Mouse (Mus musculus) heart, embryonic 10.5 days (tissue): Measurements from ENCODE around the gene Arfgap2. TPM values are rescaled to one million over a fixed set of nuclear protein-coding genes. Genes with fewer than 3 reads are reported as not detected.
"Not testable (repeated sequence)": the region's sequence is repeated elsewhere in the genome, so short reads cannot be mapped to it uniquely, and the experiment has no call there.

Source experiments
- DNase-seq: peaks from one replicate; pipeline ENCODE4 v3.0.0-alpha.2; 2017; ENCODE audit warnings: low spot score
- H3K27ac ChIP-seq: fragments of 300-500 bp; sonication (generic); 2 replicates; pipeline ENCODE4 v1.5.1; 2016; ENCODE audit warnings: mild to moderate bottlenecking
- H3K27me3 ChIP-seq: fragments of 300-500 bp; sonication (generic); 2 replicates; pipeline ENCODE4 v1.6.1; 2016; ENCODE audit warnings: mild to moderate bottlenecking; ENCODE audit not compliant: poor library complexity, insufficient read depth, severe bottlenecking
- H3K36me3 ChIP-seq: fragments of 300-500 bp; sonication (generic); 2 replicates; pipeline ENCODE4 v1.6.1; 2016; ENCODE audit warnings: mild to moderate bottlenecking, moderate library complexity
- H3K4me1 ChIP-seq: fragments of 300-500 bp; sonication (generic); 2 replicates; pipeline ENCODE4 v1.6.1; 2016; ENCODE audit warnings: mild to moderate bottlenecking
- H3K4me3 ChIP-seq: fragments of 300-500 bp; sonication (generic); 2 replicates; pipeline ENCODE4 v1.5.1; 2016; ENCODE audit warnings: mild to moderate bottlenecking, moderate library complexity
- H3K9me3 ChIP-seq: fragments of 300-500 bp; sonication (generic); 2 replicates; pipeline ENCODE4 v1.6.1; 2016; ENCODE audit warnings: mild to moderate bottlenecking, moderate library complexity
- WGBS: fragments of 180-500 bp; shearing (Covaris S2); methylation state at CpG from one replicate; pipeline ENCODE4 v1.1.7; 2016; 5-methylcytosine and 5-hydroxymethylcytosine counted together
- polyA plus RNA-seq: library from polyadenylated mRNA; unstranded; fragments of >200 nt; fragmentation: Nextera tagmentation; extraction: Ambion mirVana; gene quantifications from 2 replicates; pipeline ENCODE4 v1.2.1, GENCODE M21; 2016

Gene Arfgap2
- polyA plus RNA-seq, result 82.3 and 85.7 TPM in 2 replicates

GRCm38 (mm10) chr2:91264711-91265681 lies at the start of gene Arfgap2:
Gene Arfgap2, plus strand, starts transcription at chr2:91264974.
- H3K9me3 ChIP-seq, result no peaks in the 10 kb centered on the region
- DNase-seq, result peak; percentile 99
- peaks cover 20% of the 10 kb centered on the region for H3K4me1 ChIP-seq
- H3K36me3 ChIP-seq, result peaks cover 67% of the 10 kb centered on the region
- 2% methylated on average over 72 of the region's 72 CpGs for WGBS
- peak within 1 kb of the TSS; percentile 97 for H3K27ac ChIP-seq
- no peaks in the 10 kb centered on the region for H3K27me3 ChIP-seq
- H3K4me3 ChIP-seq, result peak within 1 kb of the TSS; percentile 89

DNA sequence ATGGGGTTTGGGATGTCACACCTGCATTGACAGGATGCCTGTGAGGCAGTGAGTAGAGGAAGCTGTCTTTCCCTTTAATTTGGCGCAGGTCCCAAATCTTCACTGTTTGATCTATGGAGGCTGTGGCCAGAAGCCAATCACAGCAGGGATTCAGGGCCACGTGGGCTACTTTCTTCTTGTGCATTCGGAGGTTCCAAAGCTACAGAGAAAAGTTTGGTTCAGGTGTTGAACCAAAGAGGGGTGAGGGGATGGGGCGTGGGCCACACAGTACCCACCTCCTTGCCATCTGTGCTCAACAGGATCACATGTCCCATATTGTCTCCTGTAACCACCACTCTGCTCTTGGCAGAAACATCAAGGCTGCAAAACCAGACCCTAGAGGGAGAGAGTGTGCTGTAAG lies 47.7 kb upstream of the Arfgap2 start:
- H3K9me3 ChIP-seq, result no peaks in the 10 kb centered on the region
- H3K27me3 ChIP-seq, result no peaks in the 10 kb centered on the region
- H3K4me1 ChIP-seq, result no peaks in the 10 kb centered on the region
- H3K27ac ChIP-seq, result no peak overlapping the region
- WGBS, result 64% methylated on average over 4 of the region's 4 CpGs
- H3K36me3 ChIP-seq, result peaks cover 37% of the 10 kb centered on the region
- H3K4me3 ChIP-seq, result no peak overlapping the region
- no peak for DNase-seq

DNA sequence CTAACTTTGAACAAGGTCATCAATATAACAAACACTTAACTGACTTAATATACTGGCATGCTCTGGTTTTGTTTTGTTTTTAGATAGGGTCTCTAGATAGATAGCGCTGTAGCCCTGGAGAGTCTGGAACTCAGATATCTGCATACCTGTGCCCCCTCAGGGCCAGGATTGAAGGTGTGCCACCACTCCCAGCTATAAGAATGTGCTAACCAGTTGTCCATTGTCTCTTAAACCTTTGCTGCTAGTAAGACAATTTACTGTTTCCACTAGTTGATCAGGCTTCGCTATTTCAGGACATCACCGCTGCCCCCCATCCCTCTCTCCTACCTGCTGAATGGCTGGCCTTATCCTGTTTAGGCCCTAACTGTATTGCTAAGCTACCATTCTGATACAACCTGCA lies 44.3 kb upstream of the Arfgap2 start:
- H3K27ac ChIP-seq, result no peak overlapping the region
- no peaks in the 10 kb centered on the region for H3K4me1 ChIP-seq
- peaks cover 10% of the 10 kb centered on the region; the same call in 1 of the 2 replicates for H3K36me3 ChIP-seq
- 85% methylated on average over 3 of the region's 3 CpGs for WGBS
- H3K27me3 ChIP-seq, result no peaks in the 10 kb centered on the region
- no peak for DNase-seq
- H3K9me3 ChIP-seq, result no peaks in the 10 kb centered on the region
- H3K4me3 ChIP-seq, result no peak overlapping the region

- Histone ChIP-seq H3K9me3 (no peaks in the 10 kb centered on the region), H3K4me1 (no peaks in the 10 kb centered on the region), H3K36me3 (no peaks in the 10 kb centered on the region), H3K27ac (no peak overlapping the region), H3K4me3 (no peak overlapping the region), H3K27me3 (no peaks in the 10 kb centered on the region)
- DNase-seq, result peak; percentile 70
- 80% methylated on average over 2 of the region's 2 CpGs for WGBS
Observed at GRCm38 (mm10) chr2:91223614-91224013, 41.2 kb upstream of the Arfgap2 start.

GRCm38 (mm10) chr2:91229735-91230134 lies 35.0 kb upstream of the Arfgap2 start:
- no peak overlapping the region for H3K27ac ChIP-seq
- H3K27me3 ChIP-seq, result no peaks in the 10 kb centered on the region
- WGBS, result 80% methylated on average over 2 of the region's 2 CpGs
- H3K36me3 ChIP-seq, result no peaks in the 10 kb centered on the region; the same call in 1 of the 2 replicates
- H3K4me1 ChIP-seq, result no peaks in the 10 kb centered on the region
- no peaks in the 10 kb centered on the region for H3K9me3 ChIP-seq
- no peak overlapping the region for H3K4me3 ChIP-seq
- DNase-seq, result no peak

DNA sequence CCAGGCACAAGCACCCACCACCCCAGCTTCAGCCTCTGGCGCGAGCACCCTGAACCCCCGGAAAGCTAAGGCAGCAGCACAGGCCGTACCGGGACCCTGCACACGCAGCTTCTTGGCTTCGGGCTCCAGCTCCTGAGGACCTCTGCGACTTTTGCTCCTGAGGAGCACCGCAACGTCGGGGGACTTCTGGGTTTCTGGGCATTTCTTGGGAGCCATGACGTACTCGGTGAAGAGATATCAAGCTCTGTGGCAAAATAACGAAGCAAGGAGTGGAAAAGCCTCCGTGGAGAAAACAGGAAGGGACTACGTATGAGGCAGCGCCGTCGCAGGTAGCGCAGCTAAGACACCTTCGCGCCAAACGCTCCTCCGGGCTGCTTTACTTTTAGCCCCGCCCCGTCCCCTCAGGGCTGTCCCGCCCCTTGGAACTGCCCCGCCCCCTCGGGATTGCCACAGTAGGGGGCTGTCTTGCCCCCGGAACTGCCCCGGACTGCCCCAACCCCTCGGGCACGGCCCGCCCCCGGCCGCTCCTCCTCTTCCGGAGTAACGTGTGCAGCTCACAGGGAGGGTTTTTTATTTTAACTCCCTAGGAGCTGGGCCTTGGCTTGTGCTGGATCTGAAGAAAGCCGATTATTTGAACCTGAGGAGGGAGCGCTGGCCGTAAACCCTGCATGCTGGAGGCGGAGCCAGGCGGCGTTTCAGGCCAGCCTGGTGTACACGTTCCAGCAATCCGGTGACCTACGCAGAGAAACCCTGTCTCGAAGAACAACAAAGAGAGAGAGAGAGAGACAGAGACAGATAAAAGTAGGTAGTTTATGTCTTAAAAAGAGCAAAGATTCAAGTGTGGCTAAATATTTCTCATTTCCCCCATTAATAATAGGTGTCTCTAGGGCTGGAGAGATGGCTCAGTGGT lies 27.9 kb upstream of the Arfgap2 start, which contains the start of gene Ddb2:
Gene Ddb2 (minus strand): TSS at position 382 of the 910 bp plus-strand sequence.
- Histone ChIP-seq H3K36me3 (no peaks in the 10 kb centered on the region; the same call in 1 of the 2 replicates), H3K4me1 (peaks cover 11% of the 10 kb centered on the region), H3K4me3 (peak within 1 kb of the TSS; percentile 73), H3K9me3 (no peaks in the 10 kb centered on the region), H3K27ac (peak within 1 kb of the TSS; percentile 93), H3K27me3 (no peaks in the 10 kb centered on the region)
- WGBS, result under 1% methylated on average over 48 of the region's 48 CpGs
- DNase-seq, result peak; percentile 99

- H3K4me3 ChIP-seq, result peak overlapping the region; percentile 73
- whole genome bisulfite sequencing, result 21% methylated on average over 4 of the region's 4 CpGs
- not testable (repeated sequence) for H3K27me3 ChIP-seq, DNase-seq, H3K9me3 ChIP-seq, H3K36me3 ChIP-seq
- H3K4me1 ChIP-seq, result peaks cover 11% of the 10 kb centered on the region
- peak overlapping the region; percentile 93; the same call in 1 of the 2 replicates for H3K27ac ChIP-seq
Observed at GRCm38 (mm10) chr2:91237511-91238080, 27.2 kb upstream of the Arfgap2 start.

- Histone ChIP-seq H3K4me3 (no peak overlapping the region), H3K27ac (no peak overlapping the region), H3K27me3 (no peaks in the 10 kb centered on the region), H3K9me3 (no peaks in the 10 kb centered on the region), H3K36me3 (no peaks in the 10 kb centered on the region), H3K4me1 (peaks cover 4% of the 10 kb centered on the region; the same call in 1 of the 2 replicates)
- peak; percentile 27 for DNase-seq
- 78% methylated on average over 5 of the region's 5 CpGs for WGBS
Observed at GRCm38 (mm10) chr2:91242547-91242946, 22.2 kb upstream of the Arfgap2 start.

GRCm38 (mm10) chr2:91243416-91243815 lies 21.4 kb upstream of the Arfgap2 start:
- Histone ChIP-seq H3K36me3 (no peaks in the 10 kb centered on the region), H3K27me3 (no peaks in the 10 kb centered on the region), H3K4me3 (no peak overlapping the region), H3K9me3 (no peaks in the 10 kb centered on the region), H3K4me1 (peaks cover 4% of the 10 kb centered on the region; the same call in 1 of the 2 replicates), H3K27ac (peak overlapping the region; percentile 5; the same call in 1 of the 2 replicates)
- 59% methylated on average over 3 of the region's 3 CpGs for WGBS
- peak; percentile 50 for DNase-seq

GRCm38 (mm10) chr2:91244557-91245228 lies 20.1 kb upstream of the Arfgap2 start:
- Histone ChIP-seq H3K36me3 (no peaks in the 10 kb centered on the region), H3K27me3 (no peaks in the 10 kb centered on the region), H3K4me1 (peaks cover 4% of the 10 kb centered on the region; the same call in 1 of the 2 replicates), H3K9me3 (no peaks in the 10 kb centered on the region), H3K27ac (peak overlapping the region; percentile 52), H3K4me3 (no peak overlapping the region)
- DNase-seq, result no peak
- 67% methylated on average over 5 of the region's 5 CpGs for WGBS

GRCm38 (mm10) chr2:91248366-91248765 lies 16.4 kb upstream of the Arfgap2 start:
- 77% methylated on average over 4 of the region's 4 CpGs for WGBS
- Histone ChIP-seq H3K27ac (no peak overlapping the region), H3K36me3 (no peaks in the 10 kb centered on the region), H3K4me3 (no peak overlapping the region), H3K4me1 (peaks cover 16% of the 10 kb centered on the region; the same call in 1 of the 2 replicates), H3K9me3 (no peaks in the 10 kb centered on the region), H3K27me3 (peaks cover 6% of the 10 kb centered on the region; the same call in 1 of the 2 replicates)
- DNase-seq, result peak; percentile 28

- peaks cover 32% of the 10 kb centered on the region for H3K4me1 ChIP-seq
- H3K27ac ChIP-seq, result no peak overlapping the region; the same call in 1 of the 2 replicates
- H3K27me3 ChIP-seq, result peaks cover 34% of the 10 kb centered on the region
- no peak overlapping the region for H3K4me3 ChIP-seq
- H3K9me3 ChIP-seq, result no peaks in the 10 kb centered on the region
- DNase-seq, result peak; percentile 45
- 61% methylated on average over 4 of the region's 4 CpGs for WGBS
- no peaks in the 10 kb centered on the region for H3K36me3 ChIP-seq
Observed at GRCm38 (mm10) chr2:91252001-91252400, 12.8 kb upstream of the Arfgap2 start.
